Comparison of ENCODE assay signal across 28 mouse cellular contexts in genomic region chr3:20307256-20307655, GRCm38 (mm10). TPM values are rescaled to one million over a fixed set of nuclear protein-coding genes. Genes with fewer than 3 reads are reported as not detected.
DNase-seq lines count a peak whose midpoint lies in the region; ATAC-seq lines count a peak whose summit lies in the region.
"Had no signal": no experiment of that assay in that cellular context is flagged by ENCODE, and none has a peak within 500 bp of the region (broad histone marks: within the 10 kb centered on the region; RNA-seq: fewer than 3 reads in every experiment).

No protein-coding gene starts in this region.

- peak; percentile 5 for DNase-seq in CD4-positive helper T cell, adult 2 months (ENCODE audit: low read depth, low spot score)
- peak; percentile 15 for DNase-seq in CD4-positive, CD25-positive, alpha-beta regulatory T cell, adult 2 months (ENCODE audit: low read depth, low spot score)
- DNase-seq in forebrain, embryonic 14.5 days (ENCODE audit: low spot score), result no peak
- DNase-seq in spleen, postnatal 4 days (ENCODE audit: low spot score in 2 of 2), result no peak
- no peak for DNase-seq in thymus, postnatal 14 days
- DNase-seq: adrenal gland, postnatal 10 days; adrenal gland, postnatal 36 days; cerebellum, adult 18-20 months; cerebellum, adult 9-10 months; cerebellum, postnatal 14 days; forebrain, postnatal 0 days; gastrocnemius, adult 2 months; gastrocnemius, postnatal 14 days; heart, adult 2 months; heart, postnatal 14 days; heart, postnatal 4 days had no signal

- no peak overlapping the region for H3K4me3 ChIP-seq in stomach, embryonic 16.5 days (replicated peaks; ENCODE audit: low read length)
- no peak overlapping the region for H3K4me3 ChIP-seq in forebrain, embryonic 14.5 days (ENCODE audit: low read depth, low read length)
- H3K4me3 ChIP-seq: forebrain, embryonic 10.5 days; forebrain, embryonic 13.5 days; gastrocnemius, adult 2 months; heart, adult 2 months; heart, embryonic 10.5 days; heart, embryonic 13.5 days had no signal

- no peak overlapping the region for H3K4me2 ChIP-seq in stomach, embryonic 16.5 days (ENCODE audit: low read depth, low read length)
- no peak overlapping the region for H3K4me2 ChIP-seq in forebrain, embryonic 14.5 days (ENCODE audit: low read length)
- H3K4me2 ChIP-seq: forebrain, embryonic 13.5 days; heart, embryonic 13.5 days; hindbrain, embryonic 14.5 days had no signal

- H3K9ac ChIP-seq in stomach, embryonic 16.5 days (ENCODE audit: low read length), result no peak overlapping the region
- H3K9ac ChIP-seq in forebrain, embryonic 14.5 days (ENCODE audit: low read length), result no peak overlapping the region
- H3K9ac ChIP-seq: forebrain, embryonic 13.5 days; forebrain, postnatal 0 days; heart, embryonic 13.5 days; hindbrain, embryonic 14.5 days had no signal

- WGBS in stomach, embryonic 16.5 days, result 60% methylated on average over 4 of the region's 4 CpGs
- 80% methylated on average over 4 of the region's 4 CpGs for WGBS in forebrain, embryonic 14.5 days

- H3K4me1 ChIP-seq in stomach, embryonic 16.5 days (ENCODE audit: control insufficient read depth, insufficient read depth, low read length), result no peaks in the 10 kb centered on the region
- H3K4me1 ChIP-seq in forebrain, embryonic 14.5 days (ENCODE audit: control insufficient read depth, insufficient read depth, low read length), result no peaks in the 10 kb centered on the region
- H3K4me1 ChIP-seq: forebrain, embryonic 10.5 days; forebrain, embryonic 13.5 days; heart, embryonic 10.5 days; heart, embryonic 13.5 days had no signal

- H3K9me3 ChIP-seq in stomach, embryonic 16.5 days (replicated peaks; ENCODE audit: control insufficient read depth, low read length), result no peaks in the 10 kb centered on the region
- H3K9me3 ChIP-seq in forebrain, embryonic 14.5 days (replicated peaks; ENCODE audit: control insufficient read depth, low read length), result no peaks in the 10 kb centered on the region
- H3K9me3 ChIP-seq: forebrain, embryonic 10.5 days; forebrain, embryonic 13.5 days; heart, embryonic 10.5 days; heart, embryonic 13.5 days had no signal

- no peaks in the 10 kb centered on the region for H3K27me3 ChIP-seq in stomach, embryonic 16.5 days (ENCODE audit: control insufficient read depth, insufficient read depth, low read length)
- no peaks in the 10 kb centered on the region for H3K27me3 ChIP-seq in forebrain, embryonic 14.5 days (replicated peaks; ENCODE audit: control insufficient read depth, insufficient read depth, low read length)
- H3K27me3 ChIP-seq: forebrain, embryonic 13.5 days; heart, embryonic 13.5 days had no signal

- H3K27ac ChIP-seq in stomach, embryonic 16.5 days (ENCODE audit: low read length), result peak overlapping the region; percentile 17; the same call in 1 of the 2 replicates
- no peak overlapping the region for H3K27ac ChIP-seq in forebrain, embryonic 14.5 days (ENCODE audit: low read depth, low read length)
- H3K27ac ChIP-seq: forebrain, embryonic 10.5 days; forebrain, embryonic 13.5 days; gastrocnemius, adult 2 months; heart, adult 2 months; heart, embryonic 10.5 days; heart, embryonic 13.5 days; hindbrain, embryonic 14.5 days; hindbrain, postnatal 0 days had no signal

- peak; percentile 53 for ATAC-seq in inflammation-experienced regulatory T-cells, adult 6 months
- peak; percentile 80; the same call in 1 of the 2 replicates for ATAC-seq in stomach, embryonic 16.5 days (ENCODE audit: insufficient read depth, low FRiP score)
- ATAC-seq in forebrain, embryonic 14.5 days, result no peak
- ATAC-seq: forebrain, embryonic 13.5 days; forebrain, postnatal 0 days; hindbrain, postnatal 0 days had no signal

- H3K36me3 ChIP-seq in stomach, embryonic 16.5 days (ENCODE audit: control insufficient read depth, insufficient read depth, low read length), result no peaks in the 10 kb centered on the region
- H3K36me3 ChIP-seq in forebrain, embryonic 14.5 days (ENCODE audit: control insufficient read depth, insufficient read depth, low read length), result no peaks in the 10 kb centered on the region
- H3K36me3 ChIP-seq: forebrain, embryonic 10.5 days; heart, embryonic 10.5 days; heart, embryonic 13.5 days had no signal

RNA-seq across cellular contexts. Expression of gene Cpb1, which starts 31.7 kb away (rescaled TPM):
- not detected for polyA plus RNA-seq in inflammation-experienced regulatory T-cells, adult 6 months (2017; shearing (Covaris generic))
- polyA plus RNA-seq in stomach, embryonic 16.5 days (2015; fragmentation: Nextera tagmentation; extraction: Ambion mirVana), result 150 and 191 TPM in 2 replicates
- not detected in 2 replicates for polyA plus RNA-seq in forebrain, embryonic 14.5 days (2014; fragmentation: Nextera tagmentation; extraction: Ambion mirVana)
- polyA plus RNA-seq: C2C12; embryonic facial prominence, embryonic 11.5 days; forebrain, embryonic 10.5 days; forebrain, embryonic 13.5 days; heart, adult 2 months; heart, embryonic 10.5 days; hindbrain, embryonic 11.5 days had no signal

RNA-seq across cellular contexts. Expression of gene Agtr1b, which starts 59.7 kb away (rescaled TPM):
- not detected for polyA plus RNA-seq in inflammation-experienced regulatory T-cells, adult 6 months (2017; shearing (Covaris generic))
- 3.6 and 3.7 TPM in 2 replicates for polyA plus RNA-seq in stomach, embryonic 16.5 days (2015; fragmentation: Nextera tagmentation; extraction: Ambion mirVana)
- polyA plus RNA-seq in forebrain, embryonic 14.5 days (2014; fragmentation: Nextera tagmentation; extraction: Ambion mirVana), result 0.26 TPM in 1 of 2 replicates, not detected in the other
- polyA plus RNA-seq: C2C12; embryonic facial prominence, embryonic 11.5 days; forebrain, embryonic 10.5 days; forebrain, embryonic 13.5 days; heart, adult 2 months; heart, embryonic 16.5 days had no signal

Comparison
In these comparisons a context has a peak if more than half of its experiments do, and no peak if none do; other contexts are left out.
1. DNase-seq: peak in CD4-positive helper T cell, adult 2 months (single experiment) and CD4-positive, CD25-positive, alpha-beta regulatory T cell, adult 2 months (single experiment); none in forebrain, embryonic 14.5 days (single experiment), spleen, postnatal 4 days (0 of 2) and thymus, postnatal 14 days (single experiment).
2. RNA of gene Cpb1, which starts 31.7 kb away (polyA plus RNA-seq): 150 to 191 TPM in stomach, embryonic 16.5 days; not detected in inflammation-experienced regulatory T-cells, adult 6 months and not detected in forebrain, embryonic 14.5 days; every median in the first group is over 100 times any median in the second.